Mouse (Mus musculus): ENCODE results near the gene Timm8a1.

GRCm38 (mm10) chrX:134564326-134564725 is 22.7 kb upstream of the Timm8a1 start:
- TF ChIP-seq CTCF (IDR thresholded peaks at IDR 0.05; ENCODE audit: low read depth), result no peak
- no peak for TF ChIP-seq EP300 (IDR thresholded peaks at IDR 0.05; ENCODE audit: low read depth)
